In genomic region chr6:8509961-8510863, GRCm38 (mm10) we compare ENCODE assay signal across 8 mouse cellular contexts. TPM values are rescaled to one million over a fixed set of nuclear protein-coding genes. Genes with fewer than 3 reads are reported as not detected.
DNase-seq lines count a peak whose midpoint lies in the region; ATAC-seq and TF ChIP-seq lines count a peak whose summit lies in the region.

No protein-coding gene starts in this region.

- TF ChIP-seq POLR2A in liver, adult 2 months (IDR thresholded peaks at IDR 0.05; ENCODE audit: extremely low read depth, insufficient read depth, low read length): no peak

- ATAC-seq in hindbrain, postnatal 0 days: peak; percentile 30; the same call in 1 of the 2 replicates
- ATAC-seq in neural tube, embryonic 11.5 days (ENCODE audit: insufficient read depth, low FRiP score, low TSS enrichment): peak; percentile 24

- H3K36me3 ChIP-seq in hindbrain, postnatal 0 days (ENCODE audit: insufficient read depth, low read length): no peaks in the 10 kb centered on the region
- H3K36me3 ChIP-seq in liver, adult 2 months (ENCODE audit: control insufficient read depth, insufficient read depth, low read length): no peaks in the 10 kb centered on the region; the same call in 1 of the 2 replicates
- no peaks in the 10 kb centered on the region for H3K36me3 ChIP-seq in neural tube, embryonic 11.5 days (ENCODE audit: control insufficient read depth, insufficient read depth, low read length)

- H3K79me2 ChIP-seq in liver, adult 2 months (ENCODE audit: control insufficient read depth, insufficient read depth, low read length): peaks cover 6% of the 10 kb centered on the region; the same call in 1 of the 2 replicates

- peaks cover 5% of the 10 kb centered on the region; the same call in 1 of the 2 replicates for H3K4me1 ChIP-seq in hindbrain, postnatal 0 days (ENCODE audit: insufficient read depth, low read length)
- H3K4me1 ChIP-seq in liver, adult 2 months (ENCODE audit: control insufficient read depth, insufficient read depth, low read length): peaks cover 7% of the 10 kb centered on the region; the same call in 1 of the 2 replicates
- peaks cover 13% of the 10 kb centered on the region; the same call in 1 of the 2 replicates for H3K4me1 ChIP-seq in neural tube, embryonic 11.5 days (ENCODE audit: control insufficient read depth, insufficient read depth, low read length)

- H3K27ac ChIP-seq in hindbrain, postnatal 0 days: peak overlapping the region; percentile 98
- H3K27ac ChIP-seq in liver, adult 2 months (replicated peaks; ENCODE audit: insufficient read depth, low read depth, low read length): peak overlapping the region; percentile 66
- peak overlapping the region; percentile 99 for H3K27ac ChIP-seq in neural tube, embryonic 11.5 days (ENCODE audit: low read depth, low read length)

- H3K4me3 ChIP-seq in hindbrain, postnatal 0 days (ENCODE audit: low read length): peak overlapping the region; percentile 95
- H3K4me3 ChIP-seq in liver, adult 2 months (ENCODE audit: insufficient read depth, low read depth, low read length): peak overlapping the region; percentile 80
- peak overlapping the region; percentile 87 for H3K4me3 ChIP-seq in neural tube, embryonic 11.5 days (ENCODE audit: low read depth, low read length)

- H3K27me3 ChIP-seq in hindbrain, postnatal 0 days (ENCODE audit: insufficient read depth, low read length): no peaks in the 10 kb centered on the region
- no peaks in the 10 kb centered on the region for H3K27me3 ChIP-seq in liver, adult 2 months (ENCODE audit: control insufficient read depth, insufficient read depth, low read length)
- H3K27me3 ChIP-seq in neural tube, embryonic 11.5 days (ENCODE audit: control insufficient read depth, insufficient read depth, low read length): no peaks in the 10 kb centered on the region

- WGBS in hindbrain, postnatal 0 days: under 1% methylated on average over 46 of the region's 73 CpGs
- whole genome bisulfite sequencing in liver, adult 2 months: under 1% methylated on average over 53 of the region's 73 CpGs
- under 1% methylated on average over 50 of the region's 73 CpGs for WGBS in neural tube, embryonic 11.5 days

- H3K9me3 ChIP-seq in hindbrain, postnatal 0 days (ENCODE audit: low read length): no peaks in the 10 kb centered on the region
- no peaks in the 10 kb centered on the region for H3K9me3 ChIP-seq in neural tube, embryonic 11.5 days (ENCODE audit: control insufficient read depth, low read length)

- TF ChIP-seq CTCF in hindbrain, postnatal 0 days (IDR thresholded peaks at IDR 0.05; ENCODE audit: low read depth): no peak
- no peak for TF ChIP-seq CTCF in liver, adult 2 months (IDR thresholded peaks at IDR 0.05; ENCODE audit: low read depth, low read length)

- DNase-seq in 3134 (ENCODE audit: extremely low read depth, insufficient read length, low spot score) (peak; percentile 75), MN1 (ENCODE audit: low spot score) (peak; percentile 36)
- peak; percentile 67 to 70 for DNase-seq in cerebellum, postnatal 10 days
- DNase-seq in gastrocnemius, postnatal 10 days: peak; percentile 47
- DNase-seq in hindbrain, postnatal 0 days (ENCODE audit: low spot score): no peak
- DNase-seq in liver, adult 2 months (ENCODE audit: extremely low read depth, low read depth, low spot score): peak; percentile 27
- peak; percentile 45 for DNase-seq in neural tube, embryonic 11.5 days (ENCODE audit: low spot score)
- DNase-seq in thymus, postnatal 10 days (ENCODE audit: low spot score in 2 of 2): peak; percentile 50 to 52

- peak overlapping the region; percentile 68 for H3K4me2 ChIP-seq in hindbrain, postnatal 0 days (ENCODE audit: low read depth, low read length)
- H3K4me2 ChIP-seq in neural tube, embryonic 11.5 days (ENCODE audit: low read depth): peak overlapping the region; percentile 53

- peak overlapping the region; percentile 90 for H3K9ac ChIP-seq in hindbrain, postnatal 0 days (replicated peaks; ENCODE audit: low read length)
- peak overlapping the region; percentile 98 for H3K9ac ChIP-seq in liver, adult 2 months (ENCODE audit: low read depth, low read length)
- H3K9ac ChIP-seq in neural tube, embryonic 11.5 days (ENCODE audit: low read length): peak overlapping the region; percentile 93

RNA-seq across cellular contexts. Expression of gene Glcci1, which starts 0.8 kb away (rescaled TPM):
- total RNA-seq in gastrocnemius, postnatal 10 days (2021): 10 to 100 TPM in 1 of 2 experiments, 1 to 10 TPM in 1; 9.9 to 12.9 TPM
- 23.1 and 32.2 TPM in 2 replicates for total RNA-seq in hindbrain, postnatal 0 days (2014; rRNA removed)
- 5.8 and 6.9 TPM in 2 replicates for polyA plus RNA-seq in hindbrain, postnatal 0 days (2015; fragmentation: Nextera tagmentation; extraction: Ambion mirVana)
- total RNA-seq in liver, adult 2 months (2014; rRNA removed): 2.1 and 3.2 TPM in 2 replicates
- polyA plus RNA-seq in liver, adult 2 months (2012; rRNA removed): 1.5 and 2.6 TPM in 2 replicates
- 22.4 and 24.0 TPM in 2 replicates for polyA plus RNA-seq in neural tube, embryonic 11.5 days (2014; fragmentation: Nextera tagmentation; extraction: Ambion mirVana)
